Comparison of ENCODE assay signal across 8 mouse cellular contexts in the genomic region with DNA sequence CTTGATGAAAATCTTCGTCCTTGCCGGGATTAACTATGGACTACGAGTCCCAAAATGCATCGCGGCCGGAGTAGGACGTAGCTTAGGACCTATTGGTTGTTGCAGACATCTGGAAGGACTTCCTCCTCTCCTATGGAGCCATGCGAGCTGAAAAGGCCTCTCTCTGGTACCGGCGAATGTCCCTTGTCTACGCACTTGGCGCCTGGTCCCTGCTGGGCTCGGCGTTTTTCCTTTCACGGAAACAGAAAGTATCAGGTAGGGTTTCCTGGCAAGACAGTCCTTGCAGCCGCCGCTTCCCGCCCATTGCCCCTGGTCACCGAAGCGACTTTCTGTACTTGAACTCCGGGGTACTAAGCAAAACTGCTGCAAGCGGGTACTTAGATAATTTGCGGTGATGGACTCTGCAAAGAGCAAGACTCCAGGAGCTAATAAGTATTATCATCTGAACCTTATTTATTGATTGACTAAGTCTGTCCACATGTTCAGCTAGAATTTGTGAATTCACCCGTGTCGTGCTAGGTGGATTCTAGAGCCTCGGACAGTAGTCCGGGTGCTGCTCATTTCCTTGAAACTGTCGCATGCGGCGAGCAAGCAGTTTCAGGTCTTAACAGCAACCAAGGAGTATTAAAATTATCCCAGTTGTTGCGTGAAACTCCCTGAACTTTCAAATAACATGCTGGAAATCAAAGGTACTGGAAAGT. TPM values are rescaled to one million over a fixed set of nuclear protein-coding genes. Genes with fewer than 3 reads are reported as not detected.
DNase-seq lines count a peak whose midpoint lies in the region; ATAC-seq and TF ChIP-seq lines count a peak whose summit lies in the region.

A gene (plus strand): TSS at position 104 of the 701 bp plus-strand sequence.

- TF ChIP-seq POLR2A in heart, adult 2 months (IDR thresholded peaks at IDR 0.05; ENCODE audit: insufficient read depth, low read depth, low read length): peak; percentile 88
- TF ChIP-seq POLR2A in limb, embryonic 14.5 days (IDR thresholded peaks at IDR 0.05; ENCODE audit: borderline replicate concordance, extremely low read depth, insufficient read depth, insufficient read length): peak; percentile 62; the same call in 1 of the 2 replicates

- peaks cover 11% of the 10 kb centered on the region for H3K36me3 ChIP-seq in embryonic facial prominence, embryonic 14.5 days (ENCODE audit: control insufficient read depth, insufficient read depth, low read length)
- H3K36me3 ChIP-seq in heart, adult 2 months (ENCODE audit: control insufficient read depth, insufficient read depth, low read length): no peaks in the 10 kb centered on the region
- peaks cover 9% of the 10 kb centered on the region for H3K36me3 ChIP-seq in limb, embryonic 14.5 days (ENCODE audit: control insufficient read depth, insufficient read depth, low read length)
- H3K36me3 ChIP-seq in midbrain, postnatal 0 days (ENCODE audit: insufficient read depth, low read length): peaks cover 6% of the 10 kb centered on the region; the same call in 1 of the 2 replicates

- no peak for TF ChIP-seq CTCF in heart, adult 2 months (IDR thresholded peaks at IDR 0.05)
- no peak for TF ChIP-seq CTCF in midbrain, postnatal 0 days (IDR thresholded peaks at IDR 0.05)

- no peak within 1 kb of the TSS for H3K27ac ChIP-seq in embryonic facial prominence, embryonic 14.5 days (replicated peaks; ENCODE audit: low read depth, low read length)
- H3K27ac ChIP-seq in heart, adult 2 months: peak within 1 kb of the TSS; percentile 73
- H3K27ac ChIP-seq in limb, embryonic 14.5 days (replicated peaks; ENCODE audit: low read depth, low read length): 0 out of 2 replicates have a peak within 1 kb of the TSS, but pooled peaks have one; percentile 19
- H3K27ac ChIP-seq in midbrain, postnatal 0 days (ENCODE audit: low read depth, low read length): no peak within 1 kb of the TSS

- 2% methylated on average over 31 of the region's 31 CpGs for WGBS in embryonic facial prominence, embryonic 14.5 days
- under 1% methylated on average over 31 of the region's 31 CpGs for WGBS in heart, adult 2 months
- WGBS in limb, embryonic 14.5 days: 2% methylated on average over 31 of the region's 31 CpGs
- under 1% methylated on average over 31 of the region's 31 CpGs for WGBS in midbrain, postnatal 0 days

- intact Hi-C loops in heart, adult 2 months (cut with DNase I): no loop called here

- no peaks in the 10 kb centered on the region for H3K27me3 ChIP-seq in embryonic facial prominence, embryonic 14.5 days (replicated peaks; ENCODE audit: control insufficient read depth, insufficient read depth, low read length)
- H3K27me3 ChIP-seq in heart, adult 2 months (ENCODE audit: control insufficient read depth, insufficient read depth, low read length): no peaks in the 10 kb centered on the region
- H3K27me3 ChIP-seq in limb, embryonic 14.5 days (ENCODE audit: control insufficient read depth, insufficient read depth, low read length): no peaks in the 10 kb centered on the region
- H3K27me3 ChIP-seq in midbrain, postnatal 0 days (ENCODE audit: insufficient read depth, low read length): no peaks in the 10 kb centered on the region

- no peaks in the 10 kb centered on the region for H3K9me3 ChIP-seq in embryonic facial prominence, embryonic 14.5 days (ENCODE audit: control insufficient read depth, low read length)
- no peaks in the 10 kb centered on the region for H3K9me3 ChIP-seq in limb, embryonic 14.5 days (ENCODE audit: control insufficient read depth, low read length)
- no peaks in the 10 kb centered on the region for H3K9me3 ChIP-seq in midbrain, postnatal 0 days (ENCODE audit: low read length)

- peak within 1 kb of the TSS; percentile 82 for H3K4me2 ChIP-seq in embryonic facial prominence, embryonic 14.5 days (ENCODE audit: low read depth, low read length)
- peak within 1 kb of the TSS; percentile 51 for H3K4me2 ChIP-seq in limb, embryonic 14.5 days (replicated peaks; ENCODE audit: low read depth, low read length, severe bottlenecking)
- peak within 1 kb of the TSS; percentile 54 for H3K4me2 ChIP-seq in midbrain, postnatal 0 days (ENCODE audit: low read depth, low read length, poor library complexity, severe bottlenecking)

- no peaks in the 10 kb centered on the region for H3K79me2 ChIP-seq in heart, adult 2 months (replicated peaks; ENCODE audit: control insufficient read depth, insufficient read depth, low read length)

- peak within 1 kb of the TSS; percentile 71 for H3K4me3 ChIP-seq in embryonic facial prominence, embryonic 14.5 days (ENCODE audit: low read depth, low read length)
- peak within 1 kb of the TSS; percentile 71 for H3K4me3 ChIP-seq in heart, adult 2 months
- H3K4me3 ChIP-seq in limb, embryonic 14.5 days (replicated peaks; ENCODE audit: low read length): peak within 1 kb of the TSS; percentile 53
- H3K4me3 ChIP-seq in midbrain, postnatal 0 days (ENCODE audit: low read depth, low read length): peak within 1 kb of the TSS; percentile 51

- no peak for TF ChIP-seq EP300 in heart, adult 2 months (IDR thresholded peaks at IDR 0.05; ENCODE audit: insufficient read depth, low read depth, low read length)

- DNase-seq in 416B (ENCODE audit: low read depth): peak; percentile 88
- DNase-seq in adrenal gland, postnatal 4 days (ENCODE audit: low spot score in 2 of 2): peak; percentile 28 to 52
- peak; percentile 95 for DNase-seq in embryonic facial prominence, embryonic 14.5 days (ENCODE audit: low spot score)
- peak; percentile 81 to 84 for DNase-seq in heart, adult 2 months
- DNase-seq in kidney, adult 9 months: peak; percentile 85
- peak; percentile 88 for DNase-seq in limb, embryonic 14.5 days (ENCODE audit: low spot score)
- DNase-seq in midbrain, postnatal 0 days (ENCODE audit: low spot score): peak; percentile 93
- peak; percentile 34 to 55 for DNase-seq in spleen, postnatal 14 days (ENCODE audit: low spot score in 2 of 2)

- peak within 1 kb of the TSS; percentile 79 for H3K9ac ChIP-seq in embryonic facial prominence, embryonic 14.5 days (ENCODE audit: low read depth, low read length)
- peak within 1 kb of the TSS; percentile 87 for H3K9ac ChIP-seq in heart, adult 2 months (ENCODE audit: low read depth, low read length)
- peak within 1 kb of the TSS; percentile 63 for H3K9ac ChIP-seq in limb, embryonic 14.5 days (ENCODE audit: low read depth, low read length, severe bottlenecking)
- peak within 1 kb of the TSS; percentile 58 for H3K9ac ChIP-seq in midbrain, postnatal 0 days (replicated peaks; ENCODE audit: low read length, poor library complexity, severe bottlenecking)

- ATAC-seq in embryonic facial prominence, embryonic 14.5 days (ENCODE audit: low read depth): peak; percentile 97
- ATAC-seq in limb, embryonic 14.5 days (ENCODE audit: low FRiP score, low read depth): peak; percentile 97
- peak; percentile 93 for ATAC-seq in midbrain, postnatal 0 days (ENCODE audit: low FRiP score)

- peaks cover 6% of the 10 kb centered on the region for H3K4me1 ChIP-seq in embryonic facial prominence, embryonic 14.5 days (ENCODE audit: control insufficient read depth, insufficient read depth, low read length)
- H3K4me1 ChIP-seq in heart, adult 2 months (ENCODE audit: control insufficient read depth, insufficient read depth, low read length): peaks cover 3% of the 10 kb centered on the region
- no peaks in the 10 kb centered on the region for H3K4me1 ChIP-seq in limb, embryonic 14.5 days (ENCODE audit: control insufficient read depth, insufficient read depth, low read length)
- no peaks in the 10 kb centered on the region; the same call in 1 of the 2 replicates for H3K4me1 ChIP-seq in midbrain, postnatal 0 days (ENCODE audit: insufficient read depth, low read length)

RNA-seq across cellular contexts. Expression of the gene that starts here (rescaled TPM):
- total RNA-seq in adrenal gland, postnatal 4 days (2021): 10 to 100 TPM; 37.4 to 38.3 TPM
- polyA plus RNA-seq in embryonic facial prominence, embryonic 14.5 days (2014; fragmentation: Nextera tagmentation; extraction: Ambion mirVana): 33.0 and 44.4 TPM in 2 replicates
- 10 to 100 TPM; 92.0 to 95.7 TPM for total RNA-seq in heart, adult 2 months (2021)
- 25.4 and 38.2 TPM in 2 replicates for polyA plus RNA-seq in heart, adult 2 months (2012; rRNA removed)
- 18.0 and 35.7 TPM in 2 replicates for polyA plus RNA-seq in limb, embryonic 14.5 days (2012; rRNA removed)
- 41.8 and 44.4 TPM in 2 replicates for polyA plus RNA-seq in limb, embryonic 14.5 days (2014; fragmentation: Nextera tagmentation; extraction: Ambion mirVana)
- total RNA-seq in midbrain, postnatal 0 days (2014; rRNA removed): 19.1 and 25.0 TPM in 2 replicates
- 72.2 and 74.1 TPM in 2 replicates for polyA plus RNA-seq in midbrain, postnatal 0 days (2015; fragmentation: Nextera tagmentation; extraction: Ambion mirVana)

Comparison
In these comparisons a context has a peak if more than half of its experiments do, and no peak if none do; other contexts are left out.
1. DNase-seq: peak in every context shown above with its lines; median percentile 95 in embryonic facial prominence, embryonic 14.5 days; 93 in midbrain, postnatal 0 days; 88 in 416B; 88 in limb, embryonic 14.5 days; 85 in kidney, adult 9 months; 82 in heart, adult 2 months; 44 in spleen, postnatal 14 days; 40 in adrenal gland, postnatal 4 days.
2. H3K27ac ChIP-seq: peak in heart, adult 2 months (single experiment) and limb, embryonic 14.5 days (single experiment); none in embryonic facial prominence, embryonic 14.5 days (single experiment) and midbrain, postnatal 0 days (single experiment).
3. Peak in every context shown above with its lines, with median percentiles within 50 percentile points of each other: ATAC-seq, H3K4me2 ChIP-seq, H3K4me3 ChIP-seq and H3K9ac ChIP-seq.